Mouse (Mus musculus): ENCODE results near the gene Dmbt1.

- TF ChIP-seq GATA1 (IDR thresholded peaks at IDR 0.05; ENCODE audit: borderline replicate concordance, low read length) (no peak), FLI1 (IDR thresholded peaks at IDR 0.05; ENCODE audit: low read length) (no peak)
Observed at GRCm38 (mm10) chr7:131169099-131169498, 137.2 kb downstream of the Dmbt1 start.
